Mouse (Mus musculus) brain, embryonic 14.5 days (tissue): ENCODE measurements around the gene Mcm7.

Source experiments
- CTCF ChIP-seq: fragments of 200-500 bp; IDR thresholded peaks from 2 replicates; pipeline ENCODE4 v1.5.1; 2012; ENCODE audit warnings: inconsistent platforms, mild to moderate bottlenecking, moderate library complexity, borderline replicate concordance; ENCODE audit not compliant: insufficient read depth, insufficient read length; ENCODE audit errors: extremely low read depth
- POLR2A ChIP-seq: fragments of 200-500 bp; IDR thresholded peaks from 2 replicates; pipeline ENCODE4 v1.6.1; 2012; ENCODE audit warnings: mild to moderate bottlenecking, inconsistent platforms, borderline replicate concordance; ENCODE audit not compliant: poor library complexity, insufficient read depth, insufficient read length, severe bottlenecking; ENCODE audit errors: extremely low read depth

DNA sequence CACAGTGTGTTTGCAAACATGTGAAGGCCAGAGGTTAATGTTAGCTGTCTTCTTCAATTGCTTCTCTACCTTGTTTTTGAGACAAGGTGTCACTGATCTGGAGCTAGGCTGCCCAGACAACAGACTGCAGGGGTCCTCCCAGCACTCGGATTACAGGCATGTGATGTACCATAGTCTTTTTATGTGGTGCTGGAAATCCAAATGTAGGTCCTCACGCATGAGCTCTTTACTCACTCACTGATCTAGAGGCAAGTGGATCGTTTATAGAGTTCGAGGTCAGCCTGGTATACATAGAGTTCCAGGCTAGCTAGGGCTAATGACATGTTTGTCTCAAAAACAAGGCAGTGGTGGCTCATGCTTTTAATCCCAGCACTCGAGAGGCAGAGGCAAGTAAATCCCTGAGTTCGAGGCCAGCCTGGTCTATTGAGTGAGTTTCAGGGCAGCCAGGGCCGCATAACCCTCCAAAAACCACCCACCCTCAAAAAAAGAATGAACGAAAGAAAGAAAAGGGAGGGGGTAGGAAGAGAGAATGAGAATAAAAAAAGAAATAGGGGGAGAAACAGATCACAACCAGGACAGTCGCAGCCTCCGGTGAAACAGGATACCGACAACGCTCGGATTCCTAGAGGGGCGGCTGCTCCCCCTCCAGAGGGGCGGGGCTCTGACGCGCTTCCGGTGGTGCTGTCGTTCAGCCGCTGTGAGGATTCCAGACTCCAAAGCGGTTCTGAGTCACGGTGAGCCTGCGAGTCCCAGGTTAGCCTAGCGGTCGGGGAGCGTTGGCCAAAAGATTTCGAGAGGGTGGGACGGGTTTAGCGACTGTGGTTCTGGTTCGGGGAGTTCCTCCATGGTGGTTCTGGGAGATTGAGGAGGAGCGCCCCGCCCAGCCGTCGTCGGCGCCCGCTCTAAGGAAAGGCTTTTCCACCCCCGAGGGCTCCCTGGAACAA lies 55.7 kb downstream of the Mcm7 start, which contains the start of gene Zscan21:
- TF ChIP-seq POLR2A (peak; percentile 72; the same call in 1 of the 2 replicates), CTCF (no peak)
